Mouse (Mus musculus) adrenal gland, adult 8-10 months (tissue): ENCODE measurements around the gene Mapkap1. TPM values are rescaled to one million over a fixed set of nuclear protein-coding genes. Genes with fewer than 3 reads are reported as not detected.

Experiments used
- DNase-seq: peaks from one replicate; pipeline ENCODE4 v3.0.0; 2022
- total RNA-seq, 4 experiments: library from RNA; stranded (reverse); gene quantifications; 2 replicates each; pipeline ENCODE4 v1.2.4; 2022

Mapkap1 gene
- total RNA-seq, 4 experiments from 2014 or later, result 70.0 to 102 (median 83.9) TPM

GRCm38 (mm10) chr2:34591721-34592360 is 185.3 kb downstream of the Mapkap1 start:
- DNase-seq, result peak; percentile 62

GRCm38 (mm10) chr2:34592361-34592960 is 185.9 kb downstream of the Mapkap1 start:
- no peak for DNase-seq

GRCm38 (mm10) chr2:34594001-34594400 is 187.4 kb downstream of the Mapkap1 start:
- no peak for DNase-seq

GRCm38 (mm10) chr2:34599606-34600255 is 193.2 kb downstream of the Mapkap1 start:
- DNase-seq, result peak; percentile 46

DNA sequence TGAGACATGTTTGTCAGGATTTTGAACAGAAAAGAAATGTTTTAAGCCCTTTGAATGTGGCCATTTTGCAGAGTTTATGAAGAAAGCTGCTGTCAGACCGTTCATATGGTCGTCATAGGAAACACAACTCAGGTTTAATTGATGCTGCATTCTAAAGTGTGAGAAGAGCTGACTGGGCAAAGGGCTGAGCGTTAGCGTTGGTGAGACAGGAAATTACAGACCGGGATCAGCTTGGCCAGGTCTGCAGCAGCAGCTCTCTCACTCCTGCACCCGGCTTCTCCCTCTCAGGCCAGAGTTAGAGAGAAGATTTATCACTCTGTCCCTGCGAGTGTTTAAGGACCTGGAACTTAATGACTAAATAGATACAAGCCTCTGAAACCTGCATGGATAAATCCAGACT is 194.2 kb downstream of the Mapkap1 start:
- no peak for DNase-seq

GRCm38 (mm10) chr2:34602111-34602541 is 195.6 kb downstream of the Mapkap1 start:
- no peak for DNase-seq

- DNase-seq, result no peak
These were observed 196.3 kb downstream of the Mapkap1 start for GRCm38 (mm10) chr2:34602896-34603295.

- no peak for DNase-seq
These were observed 197.2 kb downstream of the Mapkap1 start for GRCm38 (mm10) chr2:34603653-34604214.

GRCm38 (mm10) chr2:34605040-34605439 is 198.5 kb downstream of the Mapkap1 start:
- DNase-seq, result peak; percentile 46

DNA sequence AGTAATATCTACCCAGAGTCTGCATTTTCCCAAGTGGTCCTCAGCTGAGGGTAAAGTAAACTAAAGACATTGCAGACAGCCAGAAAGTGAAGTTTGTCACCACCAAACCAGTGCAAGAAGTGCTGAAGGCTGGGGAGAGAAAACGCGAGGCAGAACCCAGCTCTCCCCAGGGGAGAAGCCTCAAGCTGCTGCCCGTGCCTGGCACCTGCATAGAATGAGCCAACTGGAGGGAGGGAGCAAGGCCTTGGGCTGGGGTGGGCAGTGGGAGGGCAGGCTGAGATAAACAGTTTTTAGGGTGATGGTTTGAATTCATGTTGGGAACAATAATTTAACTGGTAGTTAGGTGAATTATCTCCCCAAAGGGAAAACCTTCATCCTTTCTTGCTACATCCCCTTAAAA is 202.3 kb downstream of the Mapkap1 start:
- DNase-seq, result no peak

- no peak for DNase-seq
These were observed 202.9 kb downstream of the Mapkap1 start for GRCm38 (mm10) chr2:34609516-34609915.

- DNase-seq, result no peak
These were observed 214.3 kb downstream of the Mapkap1 start for GRCm38 (mm10) chr2:34620778-34621415.

GRCm38 (mm10) chr2:34621485-34621884 is 214.9 kb downstream of the Mapkap1 start:
- no peak for DNase-seq

DNA sequence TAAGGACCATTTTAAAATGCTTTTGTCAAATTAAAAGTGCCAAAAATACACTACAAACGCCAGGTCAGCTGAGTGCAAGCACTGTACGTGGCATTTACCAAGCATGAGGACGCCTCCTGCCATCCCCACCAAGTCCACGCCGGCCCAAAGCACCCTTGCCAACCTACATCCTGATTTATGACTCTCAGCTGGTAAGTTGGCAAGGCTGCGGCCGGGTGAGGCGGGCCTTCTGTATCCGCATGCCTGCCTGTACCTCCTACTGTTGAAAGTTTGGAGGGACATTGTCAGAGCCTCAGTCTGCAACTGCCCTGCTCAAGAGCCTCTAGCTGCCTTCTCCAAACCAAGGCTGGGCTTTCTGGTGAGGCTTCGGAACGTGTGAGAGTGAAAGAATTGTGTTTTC is 215.9 kb downstream of the Mapkap1 start:
- peak; percentile 68 for DNase-seq

DNA sequence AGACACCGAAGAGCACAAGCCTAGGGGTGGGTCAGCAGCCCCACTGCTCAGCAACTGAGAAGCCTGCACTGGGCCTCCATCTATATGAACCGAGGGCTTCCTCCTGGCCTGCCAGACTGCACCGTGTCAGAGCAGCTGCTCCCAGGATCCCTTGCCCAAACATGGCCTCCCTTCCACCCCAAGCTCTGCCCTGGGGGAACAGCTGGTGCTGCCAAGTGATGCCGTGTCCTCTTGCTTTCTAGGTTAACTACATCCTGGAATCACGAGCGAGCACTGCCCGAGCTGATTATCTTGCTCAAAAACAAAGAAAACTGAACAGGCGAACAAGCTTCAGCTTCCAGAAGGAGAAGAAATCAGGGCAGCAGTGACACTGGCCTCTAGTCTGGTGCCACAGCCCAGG is 216.6 kb downstream of the Mapkap1 start:
- DNase-seq, result no peak

DNA sequence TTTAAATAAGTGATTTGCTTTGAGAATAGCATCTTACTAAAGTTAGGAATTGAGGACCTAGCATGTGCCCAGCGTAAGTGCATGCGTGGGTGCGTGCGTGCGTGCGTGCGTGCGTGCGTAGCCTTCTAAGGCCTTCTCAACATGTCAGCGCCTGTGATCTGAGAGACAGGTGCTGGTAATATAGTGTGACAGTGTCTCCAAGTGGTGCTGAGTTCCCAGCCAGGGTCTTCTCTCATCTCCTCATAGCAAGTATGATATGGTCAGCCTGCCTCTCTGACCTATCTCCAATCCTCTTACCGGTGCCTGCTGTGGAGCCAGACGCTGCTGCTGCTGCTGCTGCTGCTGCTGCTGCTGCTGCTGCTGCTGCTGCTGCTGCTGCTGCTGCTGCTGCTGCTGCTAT is 217.5 kb downstream of the Mapkap1 start:
- DNase-seq, result no peak

GRCm38 (mm10) chr2:34627328-34628226 is 221.0 kb downstream of the Mapkap1 start:
- DNase-seq, result no peak

DNA sequence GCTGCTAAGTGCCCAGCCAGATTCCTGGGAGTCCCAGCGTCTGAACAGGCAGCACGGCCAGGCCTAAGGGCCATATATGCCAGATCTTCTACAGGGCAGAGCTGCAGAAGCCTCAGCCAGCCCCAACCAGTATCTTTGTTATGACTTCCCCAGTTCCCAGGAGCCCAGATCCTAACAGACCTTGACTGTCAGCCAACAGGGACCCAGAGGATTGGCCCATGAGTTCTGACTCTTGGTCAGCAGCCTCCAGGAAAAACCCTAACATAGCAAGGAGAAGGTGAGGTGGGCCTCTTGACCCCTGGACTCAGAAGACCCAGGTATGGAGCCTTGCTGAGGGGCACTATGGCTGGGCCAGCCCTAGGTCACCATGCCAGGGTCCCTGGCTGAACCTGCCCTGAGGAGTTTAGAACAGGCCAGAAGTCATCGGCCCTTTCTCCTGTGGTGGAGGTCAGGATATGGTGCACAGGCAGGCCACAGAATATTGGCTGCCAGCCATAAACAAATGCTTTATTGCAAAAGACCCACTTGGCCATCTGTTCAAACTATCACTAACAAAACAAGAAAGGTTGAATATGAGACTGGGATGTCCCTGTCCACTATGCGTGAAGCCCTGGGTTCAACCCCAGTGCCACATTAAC is 222.5 kb downstream of the Mapkap1 start:
- DNase-seq, result no peak

DNA sequence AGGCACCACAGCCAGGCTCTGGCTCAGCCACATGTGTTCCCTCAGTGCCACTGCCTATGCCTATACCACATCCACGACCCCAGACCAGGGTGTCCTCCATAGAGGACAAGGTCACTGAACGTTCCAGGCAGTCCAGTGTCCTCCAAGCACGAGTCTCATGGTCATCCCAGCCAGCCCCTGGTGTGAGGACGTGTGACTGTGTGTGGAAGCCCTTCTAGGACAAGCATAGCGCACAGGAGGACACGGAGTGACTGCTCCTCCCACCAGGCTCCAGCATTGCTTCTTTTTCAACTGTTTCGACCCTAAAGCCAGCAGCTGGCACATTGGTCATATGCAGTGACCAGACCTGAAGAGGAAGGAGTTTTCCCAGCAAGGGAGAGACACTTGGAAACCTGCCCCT is 223.2 kb downstream of the Mapkap1 start:
- peak; percentile 60 for DNase-seq

- no peak for DNase-seq
These were observed 223.9 kb downstream of the Mapkap1 start for GRCm38 (mm10) chr2:34630445-34630844.

DNA sequence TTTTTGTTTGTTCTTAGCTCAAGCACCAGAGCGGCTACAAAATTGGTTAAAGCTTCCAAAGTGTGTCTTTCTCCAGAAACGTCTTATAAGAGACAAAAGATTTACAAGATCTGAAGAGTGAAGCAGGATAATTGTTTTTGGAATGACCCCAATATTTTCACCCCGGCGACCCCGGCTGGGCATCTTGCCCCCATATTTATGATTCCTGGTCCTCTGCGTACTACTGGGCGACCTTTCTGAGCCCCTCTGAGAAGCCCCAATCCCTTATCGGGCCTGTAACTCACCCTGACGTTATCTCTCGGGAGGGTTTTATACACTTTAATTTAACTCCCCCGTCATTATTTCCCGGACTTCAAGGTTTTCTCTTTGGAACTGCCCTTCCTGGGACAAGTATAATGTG is 225.5 kb downstream of the Mapkap1 start:
- no peak for DNase-seq
